Mouse (Mus musculus) B cell, adult (primary cell): Measurements from ENCODE around the gene Fcf1. TPM values are rescaled to one million over a fixed set of nuclear protein-coding genes. Genes with fewer than 3 reads are reported as not detected.

Experiments used
- total RNA-seq: library from RNA; stranded (reverse); gene quantifications from 4 replicates; pipeline ENCODE4 v1.2.4, GENCODE M21; 2023; ENCODE audit not compliant: inconsistent age

The Fcf1 gene
- total RNA-seq, result 98.7 to 101 TPM (median 100 TPM) in 4 replicates

DNA sequence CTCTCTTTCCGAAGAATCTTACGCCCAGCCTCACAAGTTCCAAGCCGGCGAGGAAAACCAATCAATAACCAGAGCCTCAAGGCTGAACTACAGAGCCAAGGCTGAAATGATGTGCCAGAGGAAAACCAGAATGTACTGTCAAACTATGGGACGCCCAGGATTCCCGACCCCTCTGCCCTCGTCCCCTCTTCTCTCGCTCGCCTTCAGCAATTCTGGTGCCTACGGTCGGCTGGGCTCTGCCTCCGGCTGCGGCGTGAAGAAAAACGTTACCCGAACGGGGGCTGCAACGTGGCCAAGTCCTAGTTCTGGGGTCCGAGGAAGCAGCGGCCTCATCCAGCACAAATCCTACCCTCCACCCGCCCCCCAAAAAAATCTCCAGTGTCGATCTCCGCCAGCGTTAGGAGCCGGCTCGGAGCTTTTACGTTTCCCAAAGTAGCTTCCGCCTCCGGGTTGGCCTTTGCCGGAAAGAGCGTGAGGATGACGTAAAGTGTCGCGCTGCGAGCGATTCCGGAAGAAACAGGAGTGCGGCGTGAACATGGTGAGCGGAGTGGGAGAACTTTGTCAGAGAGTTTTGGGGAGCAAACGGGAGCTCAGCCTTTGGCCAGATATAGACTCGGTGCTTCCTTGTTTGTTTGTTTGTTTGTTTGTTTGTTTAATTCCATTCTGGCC lies at the start of gene Fcf1, which contains the start of gene Arel1:
Fcf1 (plus strand) TSS at position 470 of the 669 bp plus-strand sequence.
Arel1 (minus strand) TSS at position 473 of the 669 bp plus-strand sequence.

DNA sequence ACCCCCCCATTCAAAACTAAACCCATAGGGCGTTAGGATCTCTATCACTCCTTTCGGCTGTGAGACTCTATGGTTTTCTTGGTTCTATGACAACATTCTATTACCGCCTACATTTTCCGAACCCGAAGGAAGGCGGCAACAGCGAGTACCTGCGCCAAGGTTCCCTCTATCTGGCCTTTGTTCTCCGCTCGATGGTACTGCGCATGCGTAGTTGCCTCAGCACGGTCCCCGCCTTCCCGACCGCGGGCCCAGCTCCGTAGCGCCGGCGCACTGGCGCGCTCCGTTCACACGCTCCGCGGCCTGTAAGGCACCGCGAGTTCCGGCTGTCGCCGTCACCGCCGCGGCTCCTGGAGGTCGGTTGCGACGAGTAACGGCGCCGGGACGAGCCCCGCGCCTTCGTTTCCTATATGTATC lies 25.4 kb downstream of the Fcf1 start, which contains the start of gene Ylpm1:
Ylpm1 (plus strand) TSS at position 239 of the 414 bp plus-strand sequence.

Other genes starting within 250 kb of the Fcf1 start
- 43.1 to 53.4 TPM (median 48.6 TPM) in 4 replicates for gene Npc2, start 197.7 kb upstream of the Fcf1 start, total RNA-seq
- 51.9 to 63.0 TPM (median 61.2 TPM) in 4 replicates for gene Isca2, start 197.6 kb upstream of the Fcf1 start, total RNA-seq
- gene Ltbp2, start 94.4 kb upstream of the Fcf1 start, total RNA-seq, result 0.12 TPM in 1 of 4 replicates, not detected in the others
- gene Arel1, start within 50 bp of the Fcf1 start, total RNA-seq, result 54.8 to 73.2 TPM (median 60.0 TPM) in 4 replicates
- gene Ylpm1, start 25.4 kb downstream of the Fcf1 start, total RNA-seq, result 82.7 to 90.2 TPM (median 88.7 TPM) in 4 replicates
- 2.5 to 4.7 TPM (median 4.3 TPM) in 4 replicates for gene Prox2, start 139.9 kb downstream of the Fcf1 start, total RNA-seq
- gene Dlst, start 139.9 kb downstream of the Fcf1 start, total RNA-seq, result 224 to 254 TPM (median 245 TPM) in 4 replicates
- gene Rps6kl1, start 180.4 kb downstream of the Fcf1 start, total RNA-seq, result 0.93 to 1.7 TPM (median 1.3 TPM) in 4 replicates
- 0.35 to 0.45 TPM in 2 of 4 replicates, not detected in the others for gene Pgf, start 206.9 kb downstream of the Fcf1 start, total RNA-seq
- gene Eif2b2, start 248.6 kb downstream of the Fcf1 start, total RNA-seq, result 104 to 136 TPM (median 109 TPM) in 4 replicates